Mouse (Mus musculus): Measurements from ENCODE around the gene Def8. TPM values are rescaled to one million over a fixed set of nuclear protein-coding genes. Genes with fewer than 3 reads are reported as not detected.

Def8 gene
- polyA plus RNA-seq, 1 experiment, result 3.7 TPM

- Histone ChIP-seq H3K36me3 (ENCODE audit: control insufficient read depth, insufficient read depth, low read length) (peaks cover 10% of the 10 kb centered on the region), H3K4me3 (ENCODE audit: control insufficient read depth, low read depth, low read length) (no peak overlapping the region), H3K27ac (ENCODE audit: control insufficient read depth, insufficient read depth, low read depth, low read length) (no peak overlapping the region), H3K4me1 (ENCODE audit: control insufficient read depth, insufficient read depth, low read length) (no peaks in the 10 kb centered on the region), H3K27me3 (ENCODE audit: control insufficient read depth, insufficient read depth, low read length) (no peaks in the 10 kb centered on the region)
- TF ChIP-seq CTCF (IDR thresholded peaks at IDR 0.05; ENCODE audit: control insufficient read depth, insufficient read depth, insufficient replicate concordance, low read depth, low read length), result no peak
- no peak for TF ChIP-seq POLR2A (IDR thresholded peaks at IDR 0.05; ENCODE audit: control insufficient read depth, low read depth, low read length)
Measured at GRCm38 (mm10) chr8:123497699-123498098, 74.4 kb downstream of the Def8 start.

- Histone ChIP-seq H3K27ac (ENCODE audit: control insufficient read depth, insufficient read depth, low read depth, low read length) (no peak overlapping the region), H3K4me3 (ENCODE audit: control insufficient read depth, low read depth, low read length) (no peak overlapping the region), H3K4me1 (ENCODE audit: control insufficient read depth, insufficient read depth, low read length) (no peaks in the 10 kb centered on the region), H3K27me3 (ENCODE audit: control insufficient read depth, insufficient read depth, low read length) (no peaks in the 10 kb centered on the region), H3K36me3 (ENCODE audit: control insufficient read depth, insufficient read depth, low read length) (peaks cover 6% of the 10 kb centered on the region)
- TF ChIP-seq CTCF (IDR thresholded peaks at IDR 0.05; ENCODE audit: control insufficient read depth, insufficient read depth, insufficient replicate concordance, low read depth, low read length), result no peak
- no peak for TF ChIP-seq POLR2A (IDR thresholded peaks at IDR 0.05; ENCODE audit: control insufficient read depth, low read depth, low read length)
Measured at GRCm38 (mm10) chr8:123498963-123499362, 75.6 kb downstream of the Def8 start.

GRCm38 (mm10) chr8:123499556-123499955, 76.2 kb downstream of the Def8 start:
- TF ChIP-seq CTCF (IDR thresholded peaks at IDR 0.05; ENCODE audit: control insufficient read depth, insufficient read depth, insufficient replicate concordance, low read depth, low read length), result no peak
- no peak for TF ChIP-seq POLR2A (IDR thresholded peaks at IDR 0.05; ENCODE audit: control insufficient read depth, low read depth, low read length)
- no peak overlapping the region for H3K27ac ChIP-seq (ENCODE audit: control insufficient read depth, insufficient read depth, low read depth, low read length)
- H3K27me3 ChIP-seq (ENCODE audit: control insufficient read depth, insufficient read depth, low read length), result no peaks in the 10 kb centered on the region
- H3K36me3 ChIP-seq (ENCODE audit: control insufficient read depth, insufficient read depth, low read length), result peaks cover 6% of the 10 kb centered on the region
- no peak overlapping the region for H3K4me3 ChIP-seq (ENCODE audit: control insufficient read depth, low read depth, low read length)
- no peaks in the 10 kb centered on the region for H3K4me1 ChIP-seq (ENCODE audit: control insufficient read depth, insufficient read depth, low read length)

- TF ChIP-seq POLR2A (IDR thresholded peaks at IDR 0.05; ENCODE audit: control insufficient read depth, low read depth, low read length) (no peak), CTCF (IDR thresholded peaks at IDR 0.05; ENCODE audit: control insufficient read depth, insufficient read depth, insufficient replicate concordance, low read depth, low read length) (no peak)
- no peaks in the 10 kb centered on the region for H3K36me3 ChIP-seq (ENCODE audit: control insufficient read depth, insufficient read depth, low read length)
- H3K27me3 ChIP-seq (ENCODE audit: control insufficient read depth, insufficient read depth, low read length), result no peaks in the 10 kb centered on the region
- H3K4me3 ChIP-seq (ENCODE audit: control insufficient read depth, low read depth, low read length), result no peak overlapping the region
- no peak overlapping the region for H3K27ac ChIP-seq (ENCODE audit: control insufficient read depth, insufficient read depth, low read depth, low read length)
- no peaks in the 10 kb centered on the region for H3K4me1 ChIP-seq (ENCODE audit: control insufficient read depth, insufficient read depth, low read length)
Measured at GRCm38 (mm10) chr8:123502192-123502591, 78.9 kb downstream of the Def8 start.

- TF ChIP-seq POLR2A (IDR thresholded peaks at IDR 0.05; ENCODE audit: control insufficient read depth, low read depth, low read length) (no peak; the same call in 1 of the 2 replicates), CTCF (IDR thresholded peaks at IDR 0.05; ENCODE audit: control insufficient read depth, insufficient read depth, insufficient replicate concordance, low read depth, low read length) (no peak)
Measured at GRCm38 (mm10) chr8:123503801-123504467, 80.6 kb downstream of the Def8 start.

GRCm38 (mm10) chr8:123504591-123505195, 81.4 kb downstream of the Def8 start:
- H3K4me1 ChIP-seq (ENCODE audit: control insufficient read depth, insufficient read depth, low read length), result no peaks in the 10 kb centered on the region
- no peak overlapping the region for H3K4me3 ChIP-seq (ENCODE audit: control insufficient read depth, low read depth, low read length)
- TF ChIP-seq POLR2A (IDR thresholded peaks at IDR 0.05; ENCODE audit: control insufficient read depth, low read depth, low read length), result 0 out of 2 replicates have a peak, but pooled peaks have one; percentile 9
- no peak for TF ChIP-seq CTCF (IDR thresholded peaks at IDR 0.05; ENCODE audit: control insufficient read depth, insufficient read depth, insufficient replicate concordance, low read depth, low read length)
- H3K27me3 ChIP-seq (ENCODE audit: control insufficient read depth, insufficient read depth, low read length), result no peaks in the 10 kb centered on the region
- no peak overlapping the region for H3K27ac ChIP-seq (ENCODE audit: control insufficient read depth, insufficient read depth, low read depth, low read length)
- no peaks in the 10 kb centered on the region for H3K36me3 ChIP-seq (ENCODE audit: control insufficient read depth, insufficient read depth, low read length)

More at GRCm38 (mm10) chr8:123503801-123504467, 80.6 kb downstream of the Def8 start:
- H3K4me1 ChIP-seq (ENCODE audit: control insufficient read depth, insufficient read depth, low read length), result no peaks in the 10 kb centered on the region
- no peaks in the 10 kb centered on the region for H3K27me3 ChIP-seq (ENCODE audit: control insufficient read depth, insufficient read depth, low read length)
- no peak overlapping the region for H3K27ac ChIP-seq (ENCODE audit: control insufficient read depth, insufficient read depth, low read depth, low read length)
- no peaks in the 10 kb centered on the region for H3K36me3 ChIP-seq (ENCODE audit: control insufficient read depth, insufficient read depth, low read length)
- no peak overlapping the region for H3K4me3 ChIP-seq (ENCODE audit: control insufficient read depth, low read depth, low read length)

- TF ChIP-seq POLR2A (IDR thresholded peaks at IDR 0.05; ENCODE audit: control insufficient read depth, low read depth, low read length) (no peak), CTCF (IDR thresholded peaks at IDR 0.05; ENCODE audit: control insufficient read depth, insufficient read depth, insufficient replicate concordance, low read depth, low read length) (no peak)
- Histone ChIP-seq H3K27me3 (ENCODE audit: control insufficient read depth, insufficient read depth, low read length) (no peaks in the 10 kb centered on the region), H3K4me3 (ENCODE audit: control insufficient read depth, low read depth, low read length) (no peak overlapping the region), H3K27ac (ENCODE audit: control insufficient read depth, insufficient read depth, low read depth, low read length) (no peak overlapping the region), H3K4me1 (ENCODE audit: control insufficient read depth, insufficient read depth, low read length) (no peaks in the 10 kb centered on the region), H3K36me3 (ENCODE audit: control insufficient read depth, insufficient read depth, low read length) (no peaks in the 10 kb centered on the region)
Measured at GRCm38 (mm10) chr8:123505267-123505666, 81.9 kb downstream of the Def8 start.
